Mouse (Mus musculus) erythroblast, embryonic 14.5 days (primary cell): ENCODE results near the gene Rnf152.

ENCODE experiments used
- GATA1 ChIP-seq: IDR thresholded peaks from 2 replicates; pipeline ENCODE4 v1.6.1; 2012; ENCODE audit warnings: low read length, inconsistent platforms, mixed read lengths
- TAL1 ChIP-seq: IDR thresholded peaks from 3 replicates; pipeline ENCODE4 v1.6.1; 2012; ENCODE audit warnings: low read length, inconsistent platforms, mixed read lengths

DNA sequence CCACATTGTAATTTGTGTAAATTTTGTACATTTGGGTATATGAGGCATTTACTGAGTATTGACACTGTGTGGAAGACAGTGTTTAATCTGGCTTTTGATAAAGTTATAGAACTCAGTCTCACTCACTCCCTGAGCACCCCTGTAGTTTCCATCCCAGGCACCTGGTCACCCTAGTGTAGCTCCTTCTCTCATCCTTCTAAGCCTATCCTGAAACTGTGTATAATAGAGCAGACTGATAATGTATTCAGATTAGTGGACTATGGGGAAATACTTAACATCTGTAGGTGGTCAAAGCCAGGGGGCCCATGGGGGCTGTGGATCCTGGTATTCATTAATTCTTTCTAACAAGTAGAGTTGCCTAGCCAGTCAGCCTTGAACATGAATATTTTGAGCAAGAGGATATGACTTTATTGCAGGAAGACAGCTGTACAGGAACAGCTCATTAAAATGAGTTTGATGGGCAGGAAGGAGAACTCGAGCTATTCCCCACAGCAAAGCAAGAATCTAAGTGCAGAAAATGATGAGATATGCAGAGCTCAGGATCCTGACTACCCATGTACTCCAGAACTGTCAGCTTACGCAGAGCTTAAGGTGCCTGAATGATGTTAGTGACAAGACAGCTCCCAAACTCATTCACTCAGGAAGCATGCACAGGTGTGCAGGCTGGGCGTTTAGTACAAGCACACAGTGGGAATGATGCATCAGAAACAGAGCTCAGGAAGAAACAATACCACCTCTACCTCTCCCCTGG is 93.1 kb downstream of the Rnf152 start:
- TF ChIP-seq GATA1 (no peak), TAL1 (no peak)
